Mouse (Mus musculus): ENCODE results near the gene Mcoln2. TPM values are rescaled to one million over a fixed set of nuclear protein-coding genes. Genes with fewer than 3 reads are reported as not detected.
A peak's percentile ranks its signal among the peaks of the same experiment; 100 is the strongest.

The Mcoln2 gene
- polyA plus RNA-seq, 1 experiment, result 3.6 TPM

DNA sequence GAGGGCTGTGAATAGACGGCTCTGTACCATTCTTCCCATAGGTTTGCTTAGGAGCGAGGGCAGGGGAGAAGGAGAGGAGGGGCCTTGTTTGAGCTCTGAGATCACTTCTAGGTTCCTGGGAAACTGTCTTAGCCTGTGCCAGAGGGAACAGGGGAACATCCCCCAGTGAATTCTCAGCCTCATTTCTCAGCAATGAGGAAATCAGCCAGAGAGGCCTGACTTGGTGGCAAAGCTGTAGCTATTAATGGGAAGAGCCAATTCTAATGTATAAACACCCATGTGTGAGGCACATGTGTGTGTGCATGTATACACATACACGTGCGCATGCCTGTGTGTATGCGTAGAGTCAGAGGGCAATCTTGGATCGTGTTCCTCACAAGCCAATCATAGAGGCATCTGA is 38.7 kb upstream of the Mcoln2 start:
- Histone ChIP-seq H3K4me1 (ENCODE audit: control insufficient read depth, insufficient read depth, low read length) (no peaks in the 10 kb centered on the region), H3K4me3 (replicated peaks; ENCODE audit: control insufficient read depth, low read depth, low read length) (no peak overlapping the region), H3K27ac (ENCODE audit: control insufficient read depth, insufficient read depth, low read depth, low read length, poor library complexity) (no peak overlapping the region)
- no peak for TF ChIP-seq POLR2A (IDR thresholded peaks at IDR 0.05; ENCODE audit: borderline replicate concordance, control insufficient read depth, low read depth, low read length)
- TF ChIP-seq CTCF (IDR thresholded peaks at IDR 0.05; ENCODE audit: control insufficient read depth, insufficient read depth, low read length), result no peak
- WGBS, result 73% methylated on average over 6 of the region's 6 CpGs

GRCm38 (mm10) chr3:146117258-146117996 is 32.2 kb upstream of the Mcoln2 start, which contains the start of gene Mcoln3:
Mcoln3 (plus strand) TSS chr3:146117450.
- no peak within 1 kb of the TSS for H3K4me3 ChIP-seq (replicated peaks; ENCODE audit: control insufficient read depth, low read depth, low read length)

DNA sequence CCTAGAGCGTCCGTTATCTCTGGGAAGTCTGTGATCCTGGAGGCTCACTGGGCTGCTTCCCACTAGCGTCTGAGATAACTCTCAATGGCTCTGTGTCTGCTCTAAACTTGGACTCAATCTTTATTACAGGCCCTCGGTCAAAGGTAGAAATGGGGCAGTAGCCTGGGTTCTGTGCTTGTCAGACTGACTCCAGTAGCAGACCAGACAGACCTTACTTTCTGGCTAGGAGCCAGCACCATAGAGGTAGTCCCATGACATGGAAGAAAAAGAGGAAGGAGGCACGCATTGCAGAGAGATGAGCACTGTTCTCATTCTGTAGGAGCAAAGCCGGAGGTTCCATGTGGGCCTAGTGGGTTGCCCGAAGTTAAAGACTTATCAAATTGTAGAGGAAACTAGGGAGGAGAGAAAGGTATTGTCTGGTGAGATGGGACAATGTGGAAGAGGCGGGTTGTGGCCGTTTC is 31.6 kb upstream of the Mcoln2 start:
- TF ChIP-seq POLR2A (IDR thresholded peaks at IDR 0.05; ENCODE audit: borderline replicate concordance, control insufficient read depth, low read depth, low read length), result no peak
- no peak for TF ChIP-seq CTCF (IDR thresholded peaks at IDR 0.05; ENCODE audit: control insufficient read depth, insufficient read depth, low read length)
- Histone ChIP-seq H3K4me3 (replicated peaks; ENCODE audit: control insufficient read depth, low read depth, low read length) (no peak overlapping the region), H3K4me1 (ENCODE audit: control insufficient read depth, insufficient read depth, low read length) (no peaks in the 10 kb centered on the region), H3K27ac (ENCODE audit: control insufficient read depth, insufficient read depth, low read depth, low read length, poor library complexity) (no peak overlapping the region)
- 53% methylated on average over 9 of the region's 9 CpGs for WGBS

More at GRCm38 (mm10) chr3:146117258-146117996, 32.2 kb upstream of the Mcoln2 start, which contains the start of gene Mcoln3:
- TF ChIP-seq CTCF (IDR thresholded peaks at IDR 0.05; ENCODE audit: control insufficient read depth, insufficient read depth, low read length) (no peak), POLR2A (IDR thresholded peaks at IDR 0.05; ENCODE audit: borderline replicate concordance, control insufficient read depth, low read depth, low read length) (no peak)
- WGBS, result 29% methylated on average over 35 of the region's 35 CpGs
- H3K27ac ChIP-seq (ENCODE audit: control insufficient read depth, insufficient read depth, low read depth, low read length, poor library complexity), result no peak within 1 kb of the TSS
- no peaks in the 10 kb centered on the region for H3K4me1 ChIP-seq (ENCODE audit: control insufficient read depth, insufficient read depth, low read length)

DNA sequence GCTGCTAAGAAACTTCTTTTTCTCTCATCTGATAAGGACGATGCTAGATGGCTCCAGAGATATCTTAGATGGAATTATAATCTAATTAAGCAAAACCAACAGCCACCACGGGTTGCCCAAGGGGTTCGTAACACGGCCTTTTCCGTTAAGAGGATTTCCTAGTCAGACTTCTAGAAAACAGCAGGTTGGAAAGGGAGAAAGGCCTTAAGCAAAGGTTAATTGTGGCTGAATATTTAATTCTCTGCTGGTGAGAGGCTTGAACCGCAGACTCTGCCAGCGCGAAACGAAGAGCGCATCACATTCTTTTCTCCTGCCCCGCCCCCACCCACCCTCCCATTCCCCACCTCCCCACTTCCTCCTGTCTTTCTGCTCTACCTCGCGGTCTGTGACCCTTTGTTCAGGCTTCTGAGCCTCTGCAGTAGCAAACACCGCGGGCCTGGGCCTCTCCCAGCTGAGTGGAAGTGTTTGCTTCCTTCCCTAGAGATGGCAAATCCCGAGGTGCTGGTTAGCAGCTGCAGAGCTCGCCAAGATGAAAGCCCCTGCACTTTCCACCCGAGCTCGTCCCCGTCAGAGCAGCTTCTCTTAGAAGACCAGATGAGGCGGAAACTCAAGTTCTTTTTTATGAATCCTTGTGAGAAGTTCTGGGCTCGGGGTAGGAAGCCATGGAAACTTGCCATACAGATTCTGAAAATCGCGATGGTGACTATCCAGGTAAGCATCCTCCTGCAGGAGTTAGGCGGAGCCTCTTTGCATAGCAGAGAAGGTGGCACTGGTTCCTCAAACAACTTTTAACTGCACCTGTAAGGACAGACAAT is 28.1 kb upstream of the Mcoln2 start:
- H3K4me3 ChIP-seq (replicated peaks; ENCODE audit: control insufficient read depth, low read depth, low read length), result peak overlapping the region; percentile 22
- peak overlapping the region; percentile 72; the same call in 1 of the 2 replicates for H3K27ac ChIP-seq (ENCODE audit: control insufficient read depth, insufficient read depth, low read depth, low read length, poor library complexity)
- no peaks in the 10 kb centered on the region for H3K4me1 ChIP-seq (ENCODE audit: control insufficient read depth, insufficient read depth, low read length)
- TF ChIP-seq POLR2A (IDR thresholded peaks at IDR 0.05; ENCODE audit: borderline replicate concordance, control insufficient read depth, low read depth, low read length), result no peak
- WGBS, result 11% methylated on average over 25 of the region's 25 CpGs

DNA sequence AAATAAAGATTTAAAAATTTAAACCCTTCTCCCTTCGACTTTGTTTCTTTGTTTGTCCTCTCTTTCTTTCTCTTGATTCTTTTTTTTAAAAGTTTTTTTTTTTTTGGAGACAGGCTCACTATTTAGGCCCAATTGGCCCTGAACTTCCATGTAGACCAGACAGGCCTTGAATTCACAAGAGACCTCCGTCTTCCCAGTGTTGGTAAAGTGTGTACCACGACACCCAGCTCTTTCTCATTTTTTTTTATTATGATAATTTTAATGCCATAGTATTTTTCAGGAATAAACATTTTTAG is 27.6 kb upstream of the Mcoln2 start:
- Histone ChIP-seq H3K4me1 (ENCODE audit: control insufficient read depth, insufficient read depth, low read length) (no peaks in the 10 kb centered on the region), H3K4me3 (replicated peaks; ENCODE audit: control insufficient read depth, low read depth, low read length) (no peak overlapping the region), H3K27ac (ENCODE audit: control insufficient read depth, insufficient read depth, low read depth, low read length, poor library complexity) (no peak overlapping the region)
- 64% methylated on average over 3 of the region's 3 CpGs for WGBS
- TF ChIP-seq POLR2A (IDR thresholded peaks at IDR 0.05; ENCODE audit: borderline replicate concordance, control insufficient read depth, low read depth, low read length), result no peak
- TF ChIP-seq CTCF (IDR thresholded peaks at IDR 0.05; ENCODE audit: control insufficient read depth, insufficient read depth, low read length), result no peak

DNA sequence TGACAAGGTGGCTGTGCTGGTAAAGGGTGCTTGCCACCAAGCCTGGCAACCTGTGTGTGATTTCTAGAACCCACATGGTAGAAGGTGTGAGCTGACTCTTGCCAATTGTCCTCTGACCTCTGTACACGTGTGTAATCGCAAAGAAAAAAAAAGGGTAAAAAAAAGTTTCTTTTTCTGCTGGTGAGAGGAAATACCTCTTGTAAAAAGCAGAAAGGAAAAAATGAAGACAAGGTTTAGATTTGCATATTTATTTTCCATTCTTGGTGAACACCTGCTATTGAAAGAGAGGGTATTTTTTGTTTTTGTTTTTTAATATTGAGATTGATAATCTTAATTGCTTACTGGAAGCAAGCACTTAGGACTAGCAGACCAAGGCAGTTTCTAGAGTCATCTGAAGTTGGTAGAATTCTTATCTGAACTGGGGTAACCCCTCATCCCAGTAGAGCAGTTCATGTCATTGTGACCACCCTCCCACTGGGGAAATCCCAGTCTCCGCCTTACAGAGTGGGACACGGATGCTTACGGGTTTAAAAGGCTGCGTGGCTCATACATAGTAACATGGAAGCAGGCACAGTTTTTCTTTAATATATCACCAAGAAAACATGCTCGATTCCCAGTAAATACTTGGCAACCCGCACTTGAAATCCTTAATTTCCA is 26.7 kb upstream of the Mcoln2 start:
- TF ChIP-seq POLR2A (IDR thresholded peaks at IDR 0.05; ENCODE audit: borderline replicate concordance, control insufficient read depth, low read depth, low read length), result no peak
- no peaks in the 10 kb centered on the region; the same call in 1 of the 2 replicates for H3K4me1 ChIP-seq (ENCODE audit: control insufficient read depth, insufficient read depth, low read length)
- 75% methylated on average over 8 of the region's 8 CpGs for WGBS
- no peak overlapping the region for H3K4me3 ChIP-seq (replicated peaks; ENCODE audit: control insufficient read depth, low read depth, low read length)
- no peak overlapping the region for H3K27ac ChIP-seq (ENCODE audit: control insufficient read depth, insufficient read depth, low read depth, low read length, poor library complexity)

GRCm38 (mm10) chr3:146123464-146123825 is 26.2 kb upstream of the Mcoln2 start:
- Histone ChIP-seq H3K4me3 (replicated peaks; ENCODE audit: control insufficient read depth, low read depth, low read length) (no peak overlapping the region), H3K4me1 (ENCODE audit: control insufficient read depth, insufficient read depth, low read length) (no peaks in the 10 kb centered on the region; the same call in 1 of the 2 replicates), H3K27ac (ENCODE audit: control insufficient read depth, insufficient read depth, low read depth, low read length, poor library complexity) (no peak overlapping the region)
- TF ChIP-seq POLR2A (IDR thresholded peaks at IDR 0.05; ENCODE audit: borderline replicate concordance, control insufficient read depth, low read depth, low read length) (no peak), CTCF (IDR thresholded peaks at IDR 0.05; ENCODE audit: control insufficient read depth, insufficient read depth, low read length) (no peak)
- 85% methylated on average over 9 of the region's 9 CpGs for WGBS

- H3K4me3 ChIP-seq (replicated peaks; ENCODE audit: control insufficient read depth, low read depth, low read length), result no peak overlapping the region
- H3K27ac ChIP-seq (ENCODE audit: control insufficient read depth, insufficient read depth, low read depth, low read length, poor library complexity), result no peak overlapping the region
- 66% methylated on average over 6 of the region's 6 CpGs for WGBS
- TF ChIP-seq POLR2A (IDR thresholded peaks at IDR 0.05; ENCODE audit: borderline replicate concordance, control insufficient read depth, low read depth, low read length) (no peak), CTCF (IDR thresholded peaks at IDR 0.05; ENCODE audit: control insufficient read depth, insufficient read depth, low read length) (no peak)
- no peaks in the 10 kb centered on the region; the same call in 1 of the 2 replicates for H3K4me1 ChIP-seq (ENCODE audit: control insufficient read depth, insufficient read depth, low read length)
These were observed 22.4 kb upstream of the Mcoln2 start for GRCm38 (mm10) chr3:146127205-146127604.

Measured in bone marrow, adult 2 months (tissue).